In genomic region chr11:98751221-98751782, GRCm38 (mm10) we compare ENCODE assay signal across 8 mouse cellular contexts. TPM values are rescaled to one million over a fixed set of nuclear protein-coding genes. Genes with fewer than 3 reads are reported as not detected.
A peak's percentile ranks its signal among the peaks of the same experiment; 100 is the strongest.
DNase-seq lines count a peak whose midpoint lies in the region; ATAC-seq lines count a peak whose summit lies in the region.

No protein-coding gene starts in this region.

- peak; percentile 78 for DNase-seq in adrenal gland, adult 2 months
- no peak for DNase-seq in adrenal gland, adult 8-10 months
- DNase-seq in cerebellum, adult 18-20 months, result peak; percentile 39 to 43
- DNase-seq in kidney, postnatal 14 days, result peak; percentile 81
- no peak for DNase-seq in embryo, embryonic 10.5 days (ENCODE audit: low spot score)
- no peak for DNase-seq in embryo, embryonic 10 days (ENCODE audit: low spot score)

- peaks cover 25% of the 10 kb centered on the region for H3K36me3 ChIP-seq in heart, embryonic 14.5 days (ENCODE audit: control insufficient read depth, insufficient read depth, low read length)
- peaks cover 11% of the 10 kb centered on the region for H3K36me3 ChIP-seq in midbrain, embryonic 15.5 days (replicated peaks)

- H3K4me2 ChIP-seq in heart, embryonic 14.5 days (ENCODE audit: low read length), result peak overlapping the region; percentile 60
- H3K4me2 ChIP-seq in midbrain, embryonic 15.5 days, result peak overlapping the region; percentile 67

- peak; percentile 59 for ATAC-seq in heart, embryonic 14.5 days (ENCODE audit: insufficient number of reproducible peaks, insufficient read depth, low FRiP score, low read depth)
- no peak; the same call in 1 of the 2 replicates for ATAC-seq in midbrain, embryonic 15.5 days (replicated peaks)

- H3K4me3 ChIP-seq in heart, embryonic 14.5 days (ENCODE audit: control insufficient read depth in 1 of 2, insufficient read depth in 1 of 2, low read depth in 1 of 2, low read length in 2 of 2), result peak overlapping the region in 1 of 2 experiments; percentile 14; a peak in 2 of 4 replicates
- H3K4me3 ChIP-seq in midbrain, embryonic 15.5 days, result peak overlapping the region; percentile 24

- peaks cover 80 to 98% of the 10 kb centered on the region in 2 experiments for H3K4me1 ChIP-seq in heart, embryonic 14.5 days (ENCODE audit: control insufficient read depth in 2 of 2, insufficient read depth in 2 of 2, low read length in 2 of 2)
- peaks cover 91% of the 10 kb centered on the region for H3K4me1 ChIP-seq in midbrain, embryonic 15.5 days

- H3K27me3 ChIP-seq in heart, embryonic 14.5 days (ENCODE audit: control insufficient read depth, insufficient read depth, low read length), result no peaks in the 10 kb centered on the region
- H3K27me3 ChIP-seq in midbrain, embryonic 15.5 days (replicated peaks), result no peaks in the 10 kb centered on the region

- H3K9ac ChIP-seq in heart, embryonic 14.5 days (ENCODE audit: low read length), result peak overlapping the region; percentile 62
- peak overlapping the region; percentile 46 for H3K9ac ChIP-seq in midbrain, embryonic 15.5 days

- no peaks in the 10 kb centered on the region for H3K9me3 ChIP-seq in heart, embryonic 14.5 days (ENCODE audit: control insufficient read depth, low read length)
- no peaks in the 10 kb centered on the region for H3K9me3 ChIP-seq in midbrain, embryonic 15.5 days

- WGBS in heart, embryonic 14.5 days, result 3% methylated on average over 6 of the region's 6 CpGs
- 16% methylated on average over 6 of the region's 6 CpGs for WGBS in midbrain, embryonic 15.5 days

- H3K27ac ChIP-seq in heart, embryonic 14.5 days (replicated peaks in 1 of 2; ENCODE audit: control insufficient read depth in 1 of 2, insufficient read depth in 1 of 2, low read depth in 2 of 2, low read length in 2 of 2), result peak overlapping the region; percentile 83 to 90
- H3K27ac ChIP-seq in midbrain, embryonic 15.5 days, result peak overlapping the region; percentile 94

RNA-seq across cellular contexts. Expression of gene Thra, which starts 10.9 kb away (rescaled TPM):
- total RNA-seq in adrenal gland, adult 2 months (2021), result 10 to 100 TPM; 84.6 to 86.1 TPM
- polyA plus RNA-seq in adrenal gland, adult 2 months (2012; rRNA removed), result 105 and 132 TPM in 2 replicates
- total RNA-seq in adrenal gland, adult 8-10 months (2022), result 100 to 1,000 TPM in 1 of 4 experiments, 10 to 100 TPM in 3; 67.1 to 111 (median 82.9) TPM
- polyA plus RNA-seq in heart, embryonic 14.5 days (2014; fragmentation: Nextera tagmentation; extraction: Ambion mirVana), result 45.3 and 55.6 TPM in 2 replicates
- 151 and 158 TPM in 2 replicates for polyA plus RNA-seq in midbrain, embryonic 15.5 days (2015; fragmentation: Nextera tagmentation; extraction: Ambion mirVana)

RNA-seq across cellular contexts. Expression of gene Med24, which starts 22.1 kb away (rescaled TPM):
- 10 to 100 TPM; 45.3 to 55.1 TPM for total RNA-seq in adrenal gland, adult 2 months (2021)
- polyA plus RNA-seq in adrenal gland, adult 2 months (2012; rRNA removed), result 74.3 and 99.6 TPM in 2 replicates
- total RNA-seq in adrenal gland, adult 8-10 months (2022), result 10 to 100 TPM; 47.7 to 63.3 (median 55.7) TPM
- 28.5 and 31.0 TPM in 2 replicates for polyA plus RNA-seq in heart, embryonic 14.5 days (2014; fragmentation: Nextera tagmentation; extraction: Ambion mirVana)
- 82.9 and 84.8 TPM in 2 replicates for polyA plus RNA-seq in midbrain, embryonic 15.5 days (2015; fragmentation: Nextera tagmentation; extraction: Ambion mirVana)

RNA-seq across cellular contexts. Expression of gene Nr1d1, which starts 23.8 kb away (rescaled TPM):
- 100 to 1,000 TPM; 135 to 155 TPM for total RNA-seq in adrenal gland, adult 2 months (2021)
- polyA plus RNA-seq in adrenal gland, adult 2 months (2012; rRNA removed), result 404 and 577 TPM in 2 replicates
- 100 to 1,000 TPM; 140 to 286 (median 201) TPM for total RNA-seq in adrenal gland, adult 8-10 months (2022)
- 6.0 and 6.4 TPM in 2 replicates for polyA plus RNA-seq in heart, embryonic 14.5 days (2014; fragmentation: Nextera tagmentation; extraction: Ambion mirVana)
- polyA plus RNA-seq in midbrain, embryonic 15.5 days (2015; fragmentation: Nextera tagmentation; extraction: Ambion mirVana), result 3.4 and 3.9 TPM in 2 replicates

RNA-seq across cellular contexts. Expression of gene Msl1, which starts 44.0 kb away (rescaled TPM):
- total RNA-seq in adrenal gland, adult 2 months (2021), result 10 to 100 TPM; 80.9 to 98.0 TPM
- polyA plus RNA-seq in adrenal gland, adult 2 months (2012; rRNA removed), result 63.2 and 65.0 TPM in 2 replicates
- 10 to 100 TPM; 93.5 to 98.5 (median 93.7) TPM for total RNA-seq in adrenal gland, adult 8-10 months (2022)
- polyA plus RNA-seq in heart, embryonic 14.5 days (2014; fragmentation: Nextera tagmentation; extraction: Ambion mirVana), result 13.3 and 15.3 TPM in 2 replicates
- 33.2 and 33.6 TPM in 2 replicates for polyA plus RNA-seq in midbrain, embryonic 15.5 days (2015; fragmentation: Nextera tagmentation; extraction: Ambion mirVana)

RNA-seq across cellular contexts. Expression of gene Csf3, which starts 50.2 kb away (rescaled TPM):
- not detected for total RNA-seq in adrenal gland, adult 2 months (2021)
- 0.26 TPM in 1 of 2 replicates, not detected in the other for polyA plus RNA-seq in adrenal gland, adult 2 months (2012; rRNA removed)
- total RNA-seq in adrenal gland, adult 8-10 months (2022), result not detected
- polyA plus RNA-seq in heart, embryonic 14.5 days (2014; fragmentation: Nextera tagmentation; extraction: Ambion mirVana), result not detected in 2 replicates
- not detected in 2 replicates for polyA plus RNA-seq in midbrain, embryonic 15.5 days (2015; fragmentation: Nextera tagmentation; extraction: Ambion mirVana)

Comparison
In these comparisons a context has a peak if more than half of its experiments do, and no peak if none do; other contexts are left out.
1. DNase-seq: peak in adrenal gland, adult 2 months (single experiment), cerebellum, adult 18-20 months (2 of 2) and kidney, postnatal 14 days (single experiment); none in adrenal gland, adult 8-10 months (single experiment), embryo, embryonic 10.5 days (single experiment) and embryo, embryonic 10 days (single experiment).
2. RNA of gene Nr1d1, which starts 23.8 kb away (polyA plus RNA-seq): 404 to 577 TPM in adrenal gland, adult 2 months; 6.0 to 6.4 TPM in heart, embryonic 14.5 days and 3.4 to 3.9 TPM in midbrain, embryonic 15.5 days; every median in the first group is over 10 times any median in the second.